Mouse (Mus musculus) frontal cortex, postnatal 10 days (tissue): ENCODE data around the gene Fcho2.

ENCODE experiments used
- DNase-seq, 2 experiments: peaks; one replicate each; pipeline ENCODE4 v3.0.0; 2022; ENCODE audit warnings: low spot score in 2 of 2, mixed read lengths in 1 of 2

Gene Fcho2

DNA sequence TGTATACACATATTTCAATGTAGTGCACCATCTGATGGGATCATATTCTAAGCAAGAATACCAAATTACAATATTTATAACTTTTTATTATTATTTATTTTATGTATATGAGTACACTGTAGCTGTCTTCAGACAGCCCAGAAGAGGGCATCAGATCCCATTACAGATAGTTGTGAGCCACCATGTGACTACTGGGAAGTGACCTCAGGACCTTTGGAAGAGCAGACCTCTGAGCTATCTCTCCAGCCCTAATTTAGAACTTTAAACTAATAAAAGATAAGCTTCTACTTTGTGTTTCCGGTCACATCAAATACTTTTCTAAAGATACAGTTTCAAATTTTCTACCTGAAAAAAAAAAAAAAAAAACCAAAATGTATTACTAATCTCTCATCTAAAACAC lies 6.2 kb downstream of the Fcho2 start:
- DNase-seq, result no peak

GRCm38 (mm10) chr13:98804480-98804879 lies 10.8 kb downstream of the Fcho2 start:
- DNase-seq, result no peak

- no peak for DNase-seq
Observed at GRCm38 (mm10) chr13:98803699-98804098, 11.6 kb downstream of the Fcho2 start.

DNA sequence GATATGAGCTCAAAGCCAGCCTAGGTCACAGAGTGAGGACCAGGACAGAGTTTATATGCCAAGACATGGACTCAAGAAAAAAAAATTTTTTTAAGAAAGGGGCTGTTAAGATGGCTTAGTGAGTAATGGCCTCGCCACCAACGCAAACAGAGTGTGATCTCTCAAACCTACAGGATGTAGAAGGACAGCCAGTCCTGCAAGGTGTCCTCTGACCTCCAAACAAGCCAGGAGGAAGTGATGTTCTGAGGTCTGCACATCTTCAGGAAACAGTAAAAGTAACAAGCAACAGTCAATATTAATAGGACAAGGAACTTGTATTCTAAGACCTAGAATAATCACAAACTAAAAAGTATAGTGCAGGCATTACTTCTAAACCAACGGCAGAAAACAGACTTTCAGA lies 12.3 kb downstream of the Fcho2 start:
- DNase-seq, result no peak

DNA sequence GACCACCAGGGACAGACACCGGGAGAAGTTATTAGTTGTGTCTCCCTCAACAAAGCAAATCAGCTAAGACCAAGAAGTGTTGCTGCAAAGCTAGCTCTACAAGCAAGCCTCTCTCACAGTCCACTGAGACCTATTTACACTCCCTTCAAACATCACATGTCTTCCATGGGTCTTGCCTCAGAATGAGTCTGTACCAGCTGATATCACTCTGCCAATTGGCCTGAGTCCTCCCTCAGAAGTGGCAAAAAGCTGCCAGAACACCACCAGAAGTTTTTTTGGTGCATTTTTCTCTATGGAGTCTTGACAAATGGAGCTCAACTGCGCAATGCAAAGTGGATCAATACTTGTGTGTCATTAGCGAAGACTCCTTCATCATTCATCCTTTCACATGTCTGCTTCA lies 19.7 kb downstream of the Fcho2 start:
- no peak for DNase-seq

DNA sequence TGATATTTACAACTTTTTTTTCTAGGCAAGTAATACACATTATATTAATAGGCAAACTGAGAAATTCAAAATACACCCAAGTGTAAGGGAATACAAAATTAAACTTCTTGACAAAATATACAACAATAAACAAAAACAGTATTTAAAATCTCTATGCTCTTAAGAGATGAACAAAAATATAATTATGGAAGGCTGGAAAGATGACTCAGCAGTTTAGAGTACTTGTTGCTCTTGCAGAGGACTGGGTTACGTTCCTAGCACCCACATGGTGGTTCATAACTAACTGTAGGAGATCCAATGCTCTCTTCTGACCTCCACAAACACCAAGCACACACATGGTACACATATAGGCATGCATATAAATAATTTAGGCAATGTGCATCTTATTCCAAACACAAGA lies 22.4 kb downstream of the Fcho2 start:
- DNase-seq, result no peak

GRCm38 (mm10) chr13:98791693-98792092 lies 23.6 kb downstream of the Fcho2 start:
- no peak for DNase-seq

GRCm38 (mm10) chr13:98786970-98787685 lies 28.1 kb downstream of the Fcho2 start:
- DNase-seq, result no peak

GRCm38 (mm10) chr13:98777959-98778358 lies 37.3 kb downstream of the Fcho2 start:
- no peak for DNase-seq

- no peak for DNase-seq
Observed at GRCm38 (mm10) chr13:98771484-98771883, 43.8 kb downstream of the Fcho2 start.

DNA sequence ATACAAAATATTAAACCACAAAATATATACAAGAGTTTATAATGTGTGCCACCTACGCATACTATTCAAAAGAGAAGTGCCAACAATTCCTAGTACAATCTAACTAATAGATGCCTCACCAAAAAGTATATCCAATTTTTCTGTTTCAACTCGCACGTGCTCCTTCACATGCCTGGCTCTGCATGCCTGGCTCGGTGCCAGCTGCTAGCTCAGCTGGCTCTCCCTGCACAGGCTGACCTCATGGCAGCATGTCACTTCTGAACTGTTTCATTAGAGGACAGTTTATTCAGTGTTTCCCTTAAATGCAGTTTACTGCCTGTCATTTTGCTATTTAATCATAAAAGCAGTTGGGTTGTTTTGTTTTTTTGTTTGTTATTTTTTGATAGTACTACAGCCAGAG lies 46.9 kb downstream of the Fcho2 start:
- peak in 1 of 2 experiments; percentile 10 for DNase-seq

DNA sequence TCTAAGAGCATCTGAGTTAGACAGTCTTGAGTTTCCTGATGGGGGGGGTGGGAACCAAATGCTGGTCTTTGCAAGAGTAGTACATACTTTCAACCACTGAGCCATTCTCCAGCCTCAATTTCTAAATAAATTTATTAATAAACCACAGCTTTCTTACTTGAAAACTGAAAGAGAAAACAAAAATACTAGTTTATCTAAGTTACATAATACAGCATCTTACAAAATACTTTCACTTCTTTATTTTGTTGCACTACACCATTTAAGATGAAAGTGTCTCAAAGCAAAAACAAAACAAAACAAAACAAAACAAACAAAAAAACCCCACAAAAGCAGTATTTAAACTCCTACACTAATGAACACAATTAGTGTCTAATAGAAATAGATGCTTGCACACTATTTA lies 53.5 kb downstream of the Fcho2 start:
- DNase-seq, result no peak

DNA sequence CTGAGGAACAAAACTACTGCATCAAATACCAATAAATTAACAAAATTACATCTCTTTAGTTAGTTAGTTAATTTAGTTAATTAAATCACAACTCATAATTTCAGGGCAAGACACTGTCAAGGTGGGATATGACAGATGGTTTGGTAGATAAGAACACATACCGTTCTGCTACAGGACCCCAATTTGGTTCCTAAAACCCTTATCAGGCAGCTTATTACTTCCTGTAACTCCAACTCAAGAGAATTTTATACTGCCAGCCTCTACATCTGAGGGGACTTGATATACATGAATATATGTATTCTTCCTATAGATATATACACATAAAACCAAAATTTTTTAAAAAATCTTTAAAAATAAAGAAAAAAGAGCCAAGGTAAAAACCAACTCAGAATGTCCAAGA lies 59.4 kb downstream of the Fcho2 start:
- no peak for DNase-seq

- no peak for DNase-seq
Observed at GRCm38 (mm10) chr13:98744679-98745078, 70.6 kb downstream of the Fcho2 start.

GRCm38 (mm10) chr13:98743829-98744228 lies 71.4 kb downstream of the Fcho2 start:
- no peak for DNase-seq

DNA sequence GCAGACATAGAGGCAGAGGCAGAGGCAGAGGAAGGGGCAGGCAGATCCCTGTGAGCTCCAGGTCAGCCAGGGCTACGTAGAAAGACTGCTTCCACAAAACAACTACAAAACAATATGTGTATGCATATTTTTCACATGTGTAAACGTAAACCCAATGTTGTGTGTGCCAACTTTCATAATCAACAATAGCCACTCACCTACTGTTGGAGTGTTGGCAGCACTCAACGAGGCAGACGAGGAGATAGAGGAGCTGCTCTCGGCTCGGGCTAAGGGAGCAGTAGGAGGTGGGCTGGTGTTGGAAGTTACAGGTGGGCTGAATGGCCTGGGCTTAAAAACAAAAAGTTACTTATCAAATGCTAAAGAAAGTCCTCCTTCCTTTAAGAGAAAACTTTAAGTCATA lies 72.0 kb downstream of the Fcho2 start:
- no peak for DNase-seq

GRCm38 (mm10) chr13:98738213-98738612 lies 77.0 kb downstream of the Fcho2 start:
- no peak for DNase-seq

- no peak for DNase-seq
Observed at GRCm38 (mm10) chr13:98733292-98733691, 82.0 kb downstream of the Fcho2 start.

DNA sequence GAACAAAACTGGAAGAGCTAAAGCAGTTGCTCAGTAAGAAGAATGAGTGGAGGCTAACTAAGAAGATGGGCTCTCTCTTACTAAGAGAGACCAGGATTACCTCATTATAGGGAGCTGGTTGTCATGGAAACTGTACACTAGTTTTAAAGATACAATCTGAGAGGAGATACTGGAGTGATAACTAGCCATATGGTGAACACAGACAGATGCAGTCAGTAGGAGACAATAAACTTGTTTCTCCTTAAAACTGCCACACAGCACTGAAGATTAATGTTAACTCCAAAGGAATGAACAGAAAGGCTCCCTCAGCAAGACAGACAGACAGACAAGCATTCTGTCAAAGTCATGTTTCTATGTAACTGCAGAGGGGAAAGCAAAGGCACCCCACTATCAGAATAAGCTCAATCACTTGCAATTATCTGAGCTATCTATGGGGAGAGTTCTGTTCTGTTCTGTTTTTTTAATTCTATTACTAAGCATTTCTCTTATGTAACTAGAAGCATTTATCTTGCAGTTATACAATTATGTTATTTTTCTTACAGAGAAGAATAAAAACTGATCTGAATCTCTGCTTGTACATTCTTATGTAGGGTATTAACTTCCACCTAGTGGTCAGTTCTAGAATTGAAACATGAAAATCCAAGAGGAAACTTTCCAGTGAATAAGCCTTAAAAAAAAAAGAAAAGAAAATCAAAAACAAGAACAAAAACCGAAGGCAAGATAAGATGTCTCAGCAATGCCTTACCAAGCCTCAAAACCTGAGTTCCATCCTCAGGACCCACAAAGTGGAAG lies 85.8 kb downstream of the Fcho2 start:
- DNase-seq, result no peak

- DNase-seq, result no peak
Observed at GRCm38 (mm10) chr13:98726494-98726893, 88.8 kb downstream of the Fcho2 start.

GRCm38 (mm10) chr13:98723430-98723829 lies 91.8 kb downstream of the Fcho2 start:
- DNase-seq, result no peak

DNA sequence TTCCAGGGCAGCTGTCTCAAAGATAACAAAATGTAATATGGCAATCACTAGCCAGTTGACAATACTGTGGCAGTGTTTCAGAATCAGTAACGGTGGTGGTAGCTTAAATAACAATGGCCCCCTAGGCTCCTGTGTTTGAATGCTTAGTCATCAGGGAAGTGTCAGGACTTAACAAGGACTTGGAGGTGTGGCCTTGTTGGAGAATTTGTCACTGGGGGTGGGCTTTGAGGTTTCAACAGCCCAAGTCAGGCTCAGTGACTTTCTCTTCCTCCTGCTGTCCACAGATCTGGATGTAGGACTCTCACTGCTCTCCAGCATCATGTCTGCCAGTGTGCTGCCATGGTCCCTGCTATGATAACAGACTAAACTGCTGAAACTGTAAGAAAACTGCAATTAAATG lies 93.0 kb downstream of the Fcho2 start:
- DNase-seq, result no peak

DNA sequence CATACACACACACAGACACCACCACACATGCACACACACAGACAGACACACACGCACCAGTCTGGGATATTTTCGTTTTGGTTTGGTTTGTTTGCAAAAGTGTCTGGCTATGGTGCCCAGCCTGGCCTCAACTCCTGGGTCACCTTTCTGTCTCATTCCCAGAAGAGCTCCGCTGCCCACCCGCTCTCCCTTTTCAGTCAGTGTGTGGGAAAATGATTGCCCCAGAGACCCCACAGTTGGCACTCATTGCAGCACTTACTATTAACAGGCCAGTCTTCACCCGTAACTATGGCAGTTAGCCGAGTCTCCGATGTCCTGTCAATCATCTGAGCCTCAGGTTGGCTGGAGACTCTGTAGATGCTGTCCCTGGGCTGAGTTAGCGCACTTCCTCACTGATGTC lies 99.1 kb downstream of the Fcho2 start:
- DNase-seq, result no peak
